Mouse (Mus musculus): ENCODE measurements around the gene 1700029P11Rik.

The 1700029P11Rik gene

DNA sequence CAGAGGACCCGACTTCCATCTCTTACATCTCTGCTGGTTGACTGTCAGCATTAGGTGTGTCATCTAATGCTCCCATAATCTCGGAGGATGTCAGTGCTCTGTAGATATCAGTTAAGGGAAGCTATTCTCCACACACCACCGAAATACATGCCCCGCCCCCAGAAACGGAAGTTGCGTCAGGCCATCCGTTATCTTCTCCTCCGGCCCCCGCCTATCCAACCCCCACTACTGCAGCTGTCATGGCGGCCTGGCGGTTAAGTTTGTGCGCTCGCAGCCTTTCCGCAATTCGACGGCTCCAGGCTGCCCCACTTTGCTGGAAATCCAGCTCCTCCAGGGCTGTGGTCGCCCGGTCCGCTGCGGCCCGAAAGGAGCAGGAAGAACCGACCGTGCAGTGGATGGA, at the start of gene 1700029P11Rik:
Gene 1700029P11Rik, plus strand, starts transcription at position 220 of the 400 bp plus-strand sequence.
- no peak for DNase-seq

DNA sequence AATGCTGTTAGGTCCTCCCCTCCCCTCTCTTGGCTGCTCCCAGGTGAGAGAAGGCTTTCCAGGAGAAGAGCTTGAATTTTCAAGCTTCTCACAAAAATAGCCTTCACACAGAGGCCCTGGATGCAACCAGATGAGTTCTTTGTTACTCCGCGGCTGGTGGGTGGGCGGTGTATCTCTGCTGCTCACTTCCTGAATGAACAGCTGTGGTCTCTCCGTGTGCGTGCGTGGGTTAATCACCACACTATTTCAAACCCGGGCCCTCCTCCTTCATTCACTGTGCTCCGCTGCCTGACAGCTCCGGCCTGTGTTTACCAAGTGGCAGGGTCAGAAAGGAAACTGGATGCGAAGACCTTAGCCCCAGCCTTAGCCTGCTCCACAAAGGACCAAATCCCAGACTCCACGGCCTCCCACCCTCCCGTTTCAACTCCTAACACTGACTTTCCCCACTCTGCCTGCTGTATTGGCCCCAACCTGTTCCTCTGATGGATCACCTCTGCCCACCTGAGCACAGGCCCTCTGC, 47.3 kb upstream of the 1700029P11Rik start:
- peak; percentile 85 for DNase-seq

DNA sequence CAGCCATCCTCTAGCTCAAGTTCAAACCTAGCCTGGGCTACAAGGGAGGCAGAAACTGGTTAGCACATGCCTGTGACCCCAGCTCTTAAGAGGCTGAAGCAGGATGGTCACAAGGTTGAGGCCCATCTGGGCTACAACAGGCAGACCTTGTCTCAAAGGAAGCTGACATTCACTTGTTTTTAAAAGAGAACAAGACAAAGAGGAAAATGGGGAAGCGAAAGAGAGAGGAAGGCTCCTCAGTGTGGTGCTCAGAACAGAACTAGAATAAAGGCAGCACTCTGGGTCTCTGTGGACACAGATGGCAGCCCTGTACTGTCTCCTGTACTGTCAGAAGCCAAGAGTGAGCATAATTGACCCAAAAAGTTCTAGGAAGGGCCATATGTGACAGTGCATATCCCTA, 46.4 kb upstream of the 1700029P11Rik start:
- no peak for DNase-seq

DNA sequence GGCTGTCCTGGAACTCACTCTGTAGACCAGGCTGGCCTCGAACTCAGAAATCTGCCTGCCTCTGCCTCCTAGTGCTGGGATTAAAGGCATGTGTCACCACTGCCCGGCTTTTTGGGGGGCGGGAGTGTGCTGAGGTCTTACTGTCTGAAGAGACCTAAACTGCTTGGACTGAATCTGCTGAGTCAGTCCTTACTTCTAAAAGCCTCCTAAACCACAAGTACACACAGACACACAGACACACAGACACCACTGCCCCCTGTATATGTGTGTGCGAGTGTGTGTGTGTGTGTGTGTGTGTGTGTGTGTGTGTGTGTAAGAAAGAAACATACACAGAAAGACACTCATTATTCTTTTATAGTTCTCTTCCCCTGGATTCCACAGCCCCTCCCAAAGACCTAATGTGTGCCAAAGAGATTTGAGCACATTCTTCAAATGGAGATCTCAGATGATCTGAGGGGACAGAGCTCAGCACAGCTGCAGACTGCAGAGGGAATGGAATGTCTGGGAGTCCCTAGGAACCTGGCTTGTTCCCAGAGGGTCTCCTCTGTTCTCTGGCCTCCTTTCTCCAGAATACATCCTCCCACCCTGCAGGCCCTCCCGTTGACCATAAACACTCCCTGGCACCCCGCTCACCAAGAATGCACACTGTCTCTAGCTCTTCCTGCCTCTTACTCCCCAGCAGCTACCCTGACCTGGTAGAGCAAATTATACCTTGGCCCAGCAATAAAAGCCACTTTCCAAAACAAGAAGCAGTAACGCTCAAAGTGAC, 44.3 kb upstream of the 1700029P11Rik start:
- no peak for DNase-seq

DNA sequence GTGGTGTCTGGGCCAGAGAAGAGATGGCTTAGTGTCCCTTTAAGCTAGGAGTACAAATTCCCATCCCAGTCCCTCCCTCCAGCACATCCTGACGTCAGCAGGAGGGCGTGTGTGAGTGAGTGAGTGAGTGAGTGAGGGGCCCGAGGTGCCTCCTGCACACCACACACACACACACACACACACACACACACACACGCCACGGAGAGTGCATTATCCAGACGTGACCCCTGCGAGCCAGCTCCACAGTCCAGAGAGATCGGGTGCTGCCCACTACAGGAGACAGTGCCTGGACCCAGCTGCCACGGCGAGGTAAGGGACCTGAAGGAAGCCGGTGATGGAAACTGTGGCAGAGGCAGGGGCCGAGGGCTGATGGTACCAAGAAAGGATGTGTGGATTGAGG, 43.7 kb upstream of the 1700029P11Rik start, which contains the start of gene Csdc2:
Gene Csdc2, plus strand, starts transcription at position 81 of the 400 bp plus-strand sequence.
- DNase-seq = peak; percentile 47

DNA sequence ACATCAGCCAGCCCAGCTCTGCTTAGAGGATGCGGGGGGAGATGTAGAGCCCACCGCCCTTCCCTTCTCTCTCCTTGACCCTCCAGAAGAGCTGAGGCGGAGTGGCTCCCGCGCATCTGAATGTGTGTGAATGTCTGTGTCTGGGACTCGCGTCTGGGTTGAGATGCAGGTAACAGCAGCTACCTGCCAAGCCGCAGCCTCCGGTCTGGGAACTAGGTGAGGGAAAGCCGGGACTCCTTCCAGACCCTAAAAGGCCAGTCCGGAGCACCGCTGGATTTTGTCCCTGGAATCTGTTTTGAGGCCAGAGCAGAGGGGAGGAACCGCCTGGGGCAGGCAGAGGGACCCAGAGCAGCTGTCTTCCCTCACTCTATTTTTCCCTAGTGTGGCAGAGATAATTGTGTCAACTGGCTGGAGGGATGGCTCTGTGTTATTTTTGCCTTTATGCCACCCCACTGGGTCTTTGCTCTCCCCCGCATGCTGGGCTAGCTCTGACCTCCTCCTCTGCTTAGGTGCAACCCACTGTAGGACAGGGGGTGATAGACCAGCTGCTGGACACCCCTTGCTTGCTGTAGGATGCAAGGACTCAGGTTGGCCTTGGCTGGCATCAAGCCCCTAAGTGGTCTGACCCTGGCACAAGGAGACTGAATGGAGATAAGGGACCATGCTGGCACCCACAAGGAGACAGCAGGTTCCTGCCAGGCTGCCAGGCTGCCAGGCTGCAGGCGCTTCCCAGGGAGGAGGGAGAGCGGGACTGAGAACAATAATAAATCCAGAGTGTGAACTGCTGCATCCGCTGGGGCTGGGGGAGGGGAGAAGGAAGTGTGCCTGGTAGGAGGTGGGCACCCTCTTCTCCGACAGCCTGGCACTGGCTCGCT, 43.0 kb upstream of the 1700029P11Rik start:
- peak; percentile 70 for DNase-seq

DNA sequence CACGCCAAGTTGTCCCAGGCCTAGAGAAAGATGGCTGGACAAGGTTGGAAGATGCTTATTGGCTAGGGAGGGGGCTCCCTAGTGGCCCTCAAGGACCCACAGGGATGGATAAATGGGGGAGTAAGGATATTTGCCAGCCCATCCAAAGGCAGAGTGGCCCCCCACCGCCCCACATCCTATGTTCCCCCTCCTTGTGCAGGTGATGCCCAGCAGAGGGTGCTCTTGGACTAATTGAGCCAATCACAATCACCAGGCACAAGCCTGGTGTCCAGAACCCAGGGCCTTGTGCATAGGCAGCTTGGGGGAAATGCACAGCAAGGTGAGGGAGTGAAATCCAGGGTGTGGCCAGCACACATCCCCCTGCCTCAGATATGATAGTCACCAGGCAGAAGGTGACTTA, 42.1 kb upstream of the 1700029P11Rik start:
- DNase-seq = no peak

DNA sequence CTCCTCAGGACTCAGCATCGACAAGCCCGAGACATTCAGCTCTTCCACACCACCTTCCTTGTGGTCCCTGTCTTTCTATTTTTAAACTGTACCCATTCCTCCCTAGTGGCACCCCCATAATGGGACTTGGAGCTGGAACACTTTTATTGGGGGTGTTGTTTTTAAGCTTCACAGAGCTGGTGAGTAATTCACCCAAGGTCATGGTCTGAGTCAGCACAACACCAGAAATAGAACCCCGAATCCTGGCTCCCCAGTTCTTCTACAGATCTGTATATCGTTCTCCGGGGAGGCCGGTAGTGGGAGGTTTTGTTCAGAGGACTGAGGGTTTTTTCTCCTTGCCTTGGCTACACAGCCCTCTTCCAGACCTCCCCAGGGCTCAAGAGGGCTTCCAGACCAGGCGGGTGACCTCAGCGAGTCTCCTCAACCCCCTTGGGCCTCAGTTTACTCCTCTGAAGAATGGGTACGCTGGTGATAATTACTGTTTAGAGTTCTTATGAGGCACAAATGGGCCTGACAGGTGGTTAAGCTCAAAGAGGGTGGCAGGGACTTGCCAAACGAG, 41.1 kb upstream of the 1700029P11Rik start:
- DNase-seq = no peak

DNA sequence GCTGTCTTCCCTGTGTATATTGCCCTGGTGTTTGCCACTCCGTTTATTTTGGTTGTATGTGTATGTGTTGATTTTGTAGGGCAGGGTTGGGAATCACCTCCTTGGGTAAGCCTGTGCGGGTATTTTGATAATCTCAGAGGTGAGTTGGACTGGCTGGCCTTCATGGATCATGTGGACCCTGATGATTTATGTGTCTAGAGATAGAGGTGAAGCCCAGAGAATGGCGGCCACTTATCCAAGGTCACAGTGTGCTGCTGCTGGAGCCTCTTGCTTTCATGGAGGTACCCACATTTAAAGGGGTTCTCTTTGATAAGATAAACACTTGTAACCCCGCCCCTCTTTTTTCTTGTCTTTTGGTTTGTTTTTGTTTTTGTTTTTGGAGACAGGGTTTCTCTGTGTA, 40.6 kb upstream of the 1700029P11Rik start:
- no peak for DNase-seq

DNA sequence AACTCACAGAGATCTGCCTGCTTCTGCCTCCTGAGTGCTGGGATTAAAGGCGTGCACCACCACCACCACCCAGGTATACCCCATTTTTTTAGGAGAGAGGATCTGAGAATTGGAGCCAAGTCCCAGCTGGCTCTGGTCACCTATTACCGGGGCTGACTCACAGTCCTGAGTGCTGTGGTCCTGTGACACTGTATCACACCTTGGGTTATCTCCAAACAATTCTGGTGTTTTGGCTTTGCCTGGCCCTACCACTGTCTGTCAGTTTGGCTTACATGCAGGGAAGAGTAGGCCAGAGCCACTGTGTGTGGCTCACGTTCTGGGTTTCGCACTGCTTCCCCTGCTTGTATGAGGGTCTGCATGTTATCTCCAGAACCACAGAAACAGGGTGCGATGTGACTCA, 40.1 kb upstream of the 1700029P11Rik start:
- no peak for DNase-seq

DNA sequence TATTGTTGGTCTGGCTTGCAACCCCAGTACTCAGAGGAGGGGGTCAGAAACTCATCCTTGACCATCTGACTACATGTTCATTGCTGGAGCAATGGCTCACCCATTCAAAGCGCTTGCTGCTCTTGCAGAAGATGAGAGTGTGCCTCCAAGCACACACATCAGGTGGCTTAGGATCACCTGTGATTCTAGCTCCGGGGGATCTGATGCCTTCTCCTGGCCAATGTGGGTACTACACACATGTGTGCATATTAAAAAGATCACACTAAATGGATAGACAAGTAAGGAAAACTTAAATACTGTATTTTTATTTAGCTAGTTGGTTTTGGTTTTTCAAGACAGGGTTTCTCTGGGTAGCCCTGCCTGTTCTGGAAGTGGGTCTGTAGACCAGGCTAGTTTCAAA, 39.3 kb upstream of the 1700029P11Rik start:
- no peak for DNase-seq

DNA sequence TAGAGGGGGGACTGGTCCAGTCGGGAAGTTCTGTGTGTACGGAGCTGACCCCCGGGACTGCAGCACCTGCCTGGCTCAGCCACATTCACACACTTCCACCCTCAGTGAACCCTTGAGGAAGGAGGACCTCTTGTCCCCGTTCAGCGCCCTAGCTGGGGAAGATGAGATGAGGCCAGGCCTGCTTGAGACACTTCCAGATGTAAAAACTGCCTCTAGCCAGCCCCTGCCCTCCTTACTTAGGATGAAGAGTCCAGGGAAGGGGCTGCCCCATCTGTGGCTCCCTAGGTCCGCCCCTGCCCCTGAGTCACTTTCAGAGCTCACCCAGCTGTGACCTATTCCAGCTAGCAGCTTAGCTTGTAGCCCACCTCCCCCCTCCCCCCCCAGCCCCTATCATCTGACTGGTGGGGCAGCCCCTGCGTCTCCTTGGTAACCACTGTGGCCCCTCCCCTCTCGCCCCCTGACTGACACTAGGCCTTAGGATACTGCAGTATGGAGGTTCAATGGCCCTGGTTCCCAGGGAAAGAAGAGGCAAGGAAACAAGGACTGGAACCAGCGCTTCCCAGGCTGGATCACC, 37.1 kb upstream of the 1700029P11Rik start:
- no peak for DNase-seq

DNA sequence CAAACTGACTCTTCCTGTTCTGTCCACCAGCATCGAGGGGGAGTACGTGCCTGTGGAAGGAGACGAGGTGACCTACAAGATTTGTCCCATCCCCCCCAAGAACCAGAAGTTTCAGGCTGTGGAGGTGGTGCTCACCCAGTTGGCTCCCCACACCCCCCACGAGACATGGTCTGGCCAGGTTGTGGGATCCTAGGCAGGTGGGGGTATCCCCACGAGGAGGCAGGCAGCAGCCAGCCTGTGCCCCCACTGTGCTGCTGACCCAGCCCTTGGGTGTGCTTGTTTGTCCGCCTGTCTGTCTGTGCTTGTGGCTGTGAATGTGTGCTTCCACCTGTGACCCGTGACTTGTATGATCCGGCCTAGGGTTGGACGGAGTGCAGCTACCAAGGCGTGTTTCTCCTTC, 31.3 kb upstream of the 1700029P11Rik start:
- DNase-seq = no peak

DNA sequence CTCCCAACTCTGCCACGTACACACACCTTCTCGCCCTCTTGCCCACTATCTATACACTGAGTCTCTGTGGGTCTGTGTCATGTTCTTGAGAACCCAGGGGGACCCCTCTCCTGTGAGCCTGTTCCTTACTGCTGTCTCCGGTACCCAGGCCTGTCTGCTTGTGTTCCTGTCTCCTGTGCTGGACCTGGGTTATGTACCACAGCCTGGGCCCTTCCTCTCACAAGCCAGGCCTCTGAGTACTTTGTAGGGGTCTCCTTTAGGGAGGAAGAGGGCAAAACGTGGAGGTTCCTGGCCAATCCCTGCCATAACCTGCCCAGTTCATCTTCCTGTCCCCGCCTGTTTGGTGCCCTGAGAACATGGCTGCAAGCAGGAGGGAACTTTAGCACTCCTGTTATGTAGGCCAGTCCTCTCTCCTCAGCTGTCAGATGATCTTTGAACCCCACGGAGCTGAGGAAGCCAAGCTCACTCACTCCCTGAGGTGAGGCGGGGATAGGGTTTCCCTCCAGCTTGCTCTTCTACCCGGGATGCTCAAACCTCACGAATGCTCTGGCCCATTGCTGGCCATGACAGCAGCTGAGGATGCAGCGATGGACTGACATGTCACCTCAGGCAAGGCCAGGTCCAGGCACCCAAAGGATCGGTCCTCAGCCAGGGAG, 30.7 kb upstream of the 1700029P11Rik start:
- DNase-seq = no peak

DNA sequence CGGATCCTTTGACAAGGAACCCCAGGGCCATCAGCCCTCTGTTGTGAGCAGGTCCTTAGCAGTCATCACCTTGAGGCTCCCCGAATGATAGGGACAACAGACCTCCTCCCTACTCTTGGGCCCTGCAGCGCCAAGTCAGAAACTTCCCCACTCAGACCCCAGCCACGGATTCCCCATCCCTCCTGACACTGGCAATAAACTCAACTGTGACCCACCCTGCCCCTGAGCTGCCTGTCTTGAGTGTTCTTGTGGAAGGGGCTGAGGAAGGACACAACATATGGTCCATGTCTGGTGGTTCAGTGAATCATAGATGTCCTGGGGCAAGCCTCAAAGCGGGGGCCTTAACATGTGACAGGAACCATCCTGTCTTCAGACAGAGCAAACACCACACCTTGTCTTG, 29.6 kb upstream of the 1700029P11Rik start:
- no peak for DNase-seq

DNA sequence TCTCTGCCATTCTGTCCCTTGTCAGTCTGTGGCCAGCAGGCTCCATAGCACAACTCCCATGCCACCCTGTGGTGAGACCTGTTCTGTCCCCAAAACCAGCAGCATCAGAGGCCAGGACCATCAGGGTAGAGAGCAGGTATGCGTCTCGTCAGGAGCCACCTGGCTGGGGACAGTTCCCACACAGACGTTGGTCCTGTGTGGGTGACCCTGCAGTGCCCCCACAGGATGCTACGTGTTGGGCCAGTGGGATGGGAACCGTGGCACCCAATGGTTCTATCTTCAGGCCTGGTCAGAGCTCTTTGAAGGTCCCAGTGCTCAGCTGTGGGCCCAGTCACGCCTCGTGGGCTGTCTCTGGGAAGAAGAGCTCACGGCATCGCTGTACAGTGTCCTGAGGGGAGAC, 29.2 kb upstream of the 1700029P11Rik start:
- no peak for DNase-seq

DNA sequence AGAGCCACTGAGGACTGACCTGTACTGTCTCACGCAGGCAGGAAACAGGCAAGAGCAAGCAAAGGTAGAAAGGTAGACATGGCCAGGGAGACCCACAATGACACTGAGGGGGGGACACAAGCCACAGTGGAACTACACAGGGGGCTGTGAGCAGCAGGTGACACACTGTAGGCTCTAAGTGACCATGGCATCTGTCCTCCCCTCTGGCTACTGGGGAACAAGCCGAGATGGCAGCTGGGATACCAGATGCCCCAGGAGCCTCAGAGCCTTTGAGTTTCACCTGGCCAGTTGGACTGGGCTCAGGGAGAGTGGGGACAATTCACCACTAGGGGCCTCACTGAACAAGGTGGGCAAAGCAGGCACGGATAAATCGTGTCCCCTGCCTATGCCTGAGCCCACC, 28.0 kb upstream of the 1700029P11Rik start:
- DNase-seq = no peak

DNA sequence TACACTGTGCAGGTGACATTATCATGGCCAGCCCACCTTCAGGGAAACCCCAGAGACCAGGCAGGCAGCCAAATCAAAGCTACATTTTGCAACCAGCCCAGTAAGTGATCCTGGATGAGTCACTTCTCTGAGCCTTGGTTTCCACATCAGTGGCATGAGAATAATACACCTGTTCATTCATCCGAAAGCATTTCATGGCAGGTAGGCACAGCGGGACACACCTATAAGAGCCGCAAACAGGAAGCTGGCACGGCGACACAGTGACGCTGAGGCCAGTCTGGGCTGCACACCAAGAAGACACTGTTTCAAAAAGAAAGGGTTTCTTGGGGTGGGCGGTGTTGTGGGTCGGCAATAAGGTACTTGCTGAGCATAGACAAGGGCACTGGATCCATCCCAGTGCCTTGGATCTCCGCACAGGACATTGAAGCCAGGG, 26.2 kb upstream of the 1700029P11Rik start:
- DNase-seq = no peak

DNA sequence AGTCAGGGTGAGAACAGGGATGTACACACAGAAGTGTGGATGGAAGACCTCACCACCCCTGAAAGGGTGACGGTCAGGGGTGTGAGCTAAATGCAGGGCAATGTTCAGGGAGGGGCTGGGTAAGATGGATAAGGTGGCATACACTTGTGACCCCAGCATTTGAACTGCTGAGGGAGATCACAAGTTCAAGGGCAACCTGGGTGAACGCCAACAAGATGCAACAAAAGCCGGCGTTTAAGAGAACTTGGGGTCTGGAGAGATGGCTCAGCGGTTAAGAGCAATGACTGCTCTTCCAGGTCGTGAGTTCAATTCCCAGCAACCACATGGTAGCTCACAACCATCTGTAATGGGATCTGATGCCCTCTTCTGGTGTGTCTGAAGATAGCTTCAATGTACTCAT, 25.6 kb upstream of the 1700029P11Rik start:
- DNase-seq = no peak

DNA sequence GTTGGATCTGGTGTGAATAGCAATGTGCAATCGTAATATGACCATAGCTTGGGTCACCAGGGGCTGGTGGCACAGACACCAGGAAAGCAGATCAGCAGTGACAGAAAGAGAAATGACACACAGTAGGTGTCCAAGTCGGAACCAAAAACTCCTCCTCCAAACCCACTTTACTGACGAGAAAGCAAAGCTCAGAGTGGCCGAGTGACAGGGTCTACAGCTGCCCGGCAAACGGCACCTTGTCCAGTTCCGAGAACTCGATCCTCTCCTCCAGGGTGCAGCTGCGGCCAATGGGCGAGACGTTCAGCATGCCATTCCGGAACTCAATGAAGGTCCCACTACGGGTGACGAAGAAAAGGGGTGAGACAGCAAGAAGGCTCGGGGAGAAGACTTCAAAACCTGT, 24.9 kb upstream of the 1700029P11Rik start:
- DNase-seq = no peak

DNA sequence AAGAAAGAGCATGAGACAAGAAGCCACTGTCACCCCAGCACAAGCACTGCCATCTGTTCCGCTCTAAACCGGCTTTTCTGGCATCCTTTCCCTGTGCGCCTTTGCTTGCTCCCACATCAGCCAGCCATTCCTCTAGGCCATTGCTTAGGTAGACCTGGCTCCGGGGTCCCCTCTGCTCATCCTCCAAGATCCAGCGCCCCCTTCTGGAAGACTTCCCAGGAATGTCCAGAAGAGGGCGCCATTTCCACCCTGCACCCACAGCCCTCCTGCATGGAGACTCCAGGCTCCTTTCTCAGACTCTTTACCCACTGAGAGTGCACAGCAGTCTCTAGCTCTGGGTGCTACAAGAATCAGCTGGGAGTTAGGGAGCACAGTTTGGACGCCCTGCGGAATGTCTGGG, 23.9 kb upstream of the 1700029P11Rik start:
- DNase-seq = peak; percentile 54

DNA sequence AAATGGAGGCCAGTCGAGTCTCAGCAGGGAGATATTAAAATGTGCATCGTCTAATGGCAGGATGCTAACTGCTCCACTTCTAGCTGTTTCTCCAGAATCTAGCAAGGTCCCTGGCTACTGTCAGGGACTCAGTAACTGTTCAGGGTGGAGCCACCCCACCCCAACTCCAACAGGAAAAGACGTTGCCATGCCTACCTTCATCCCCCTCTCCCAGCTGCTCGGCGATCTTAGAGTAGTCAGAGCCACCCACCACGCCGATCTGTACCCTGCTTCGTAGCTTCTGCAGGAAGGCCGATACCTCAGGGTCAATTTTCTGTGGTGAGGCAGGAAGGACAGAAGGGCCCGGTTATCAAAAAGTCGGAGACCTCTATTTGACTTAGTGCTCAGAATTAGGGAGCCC, 22.7 kb upstream of the 1700029P11Rik start:
- DNase-seq = no peak

DNA sequence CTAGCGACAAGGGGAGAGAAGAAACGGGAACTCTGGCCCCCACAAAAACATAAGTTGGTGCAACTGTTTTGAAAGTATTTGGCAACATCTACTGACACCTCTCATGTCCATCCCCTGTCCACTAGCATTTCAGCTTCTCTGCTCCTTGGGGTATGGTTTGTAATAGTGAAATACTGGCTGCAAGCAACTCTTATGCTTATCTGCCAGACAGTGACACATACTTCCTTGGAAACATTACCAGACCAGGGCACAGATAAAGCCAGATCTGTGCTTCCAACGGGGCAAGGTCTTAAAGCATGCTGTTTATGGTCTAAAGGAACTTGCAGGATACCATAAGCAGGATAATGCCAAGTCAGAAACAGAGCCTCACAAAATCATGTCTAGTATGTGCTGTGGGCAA, 21.4 kb upstream of the 1700029P11Rik start:
- no peak for DNase-seq
